Mouse (Mus musculus) Muller cell, postnatal 12 days (primary cell): ENCODE results near the gene Slc13a4.

ENCODE experiments used
- DNase-seq: peaks from one replicate; pipeline ENCODE4 v3.0.0-alpha.2; 2015; ENCODE audit errors: inconsistent ontology term

Slc13a4 gene

GRCm38 (mm10) chr6:35303355-35303900, 4.5 kb downstream of the Slc13a4 start:
- no peak for DNase-seq

- DNase-seq: no peak
These were observed 5.3 kb downstream of the Slc13a4 start for GRCm38 (mm10) chr6:35302581-35302980.

DNA sequence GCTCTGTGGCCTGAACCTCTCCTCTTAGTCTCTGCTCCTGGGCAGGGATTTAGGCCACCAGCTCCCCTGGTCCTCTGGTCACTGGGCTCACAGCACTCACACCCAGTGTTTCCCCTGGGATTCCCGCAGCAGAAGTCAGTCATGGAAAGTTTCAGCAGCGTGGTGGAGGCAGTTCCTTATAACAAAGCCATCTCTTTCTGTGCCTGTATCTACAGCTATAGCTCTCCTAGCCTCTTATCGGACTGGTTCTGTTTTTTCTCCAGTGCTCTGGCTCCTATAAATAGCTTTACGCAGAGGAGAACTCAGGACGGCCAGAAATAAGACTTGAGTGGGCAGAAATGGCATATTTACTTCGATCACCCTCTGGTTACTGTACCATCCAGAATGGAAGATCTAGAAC, 9.6 kb downstream of the Slc13a4 start:
- no peak for DNase-seq

GRCm38 (mm10) chr6:35297516-35298227, 10.3 kb downstream of the Slc13a4 start:
- no peak for DNase-seq

GRCm38 (mm10) chr6:35297001-35297400, 10.9 kb downstream of the Slc13a4 start:
- DNase-seq: peak; percentile 78

DNA sequence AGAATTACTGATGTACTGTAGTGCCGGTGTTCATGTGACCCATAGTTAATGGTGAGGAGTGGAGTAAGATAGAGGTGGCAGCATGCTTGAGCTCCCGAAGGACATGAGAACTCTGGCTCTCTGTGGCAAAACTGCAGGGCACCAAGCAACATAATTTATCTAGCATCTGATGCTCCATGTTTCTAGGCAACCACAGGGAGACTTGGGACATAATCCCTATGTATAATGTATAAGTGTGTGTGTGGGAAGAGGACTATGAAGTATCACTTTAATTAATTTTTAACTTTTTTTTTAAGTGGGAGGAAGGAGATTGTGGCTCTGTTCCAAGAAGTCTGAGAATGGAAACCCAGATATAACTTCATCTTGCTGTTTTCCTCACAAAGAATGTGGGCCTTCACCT, 13.0 kb downstream of the Slc13a4 start:
- no peak for DNase-seq

GRCm38 (mm10) chr6:35289676-35290075, 18.3 kb downstream of the Slc13a4 start:
- no peak for DNase-seq

DNA sequence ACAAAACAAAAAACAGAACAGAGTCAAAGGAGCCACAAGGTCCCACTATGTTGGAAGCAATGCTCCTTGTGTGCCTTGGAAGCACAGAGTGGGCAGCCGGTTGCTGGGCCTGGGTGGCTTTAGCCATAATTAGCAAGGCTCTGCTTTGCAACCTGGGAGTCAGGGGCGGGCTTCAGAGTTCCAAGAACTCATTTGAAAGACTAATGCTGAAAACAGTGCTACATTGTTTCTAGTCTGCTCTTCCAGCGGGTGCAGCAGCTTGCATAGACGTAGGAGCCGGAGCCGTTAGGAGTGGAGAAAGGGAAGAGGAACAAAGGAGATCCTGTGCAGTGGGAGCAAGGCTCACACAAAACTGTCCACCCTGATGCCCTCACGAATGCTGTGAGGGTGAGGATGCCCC, 19.0 kb downstream of the Slc13a4 start:
- peak; percentile 72 for DNase-seq

DNA sequence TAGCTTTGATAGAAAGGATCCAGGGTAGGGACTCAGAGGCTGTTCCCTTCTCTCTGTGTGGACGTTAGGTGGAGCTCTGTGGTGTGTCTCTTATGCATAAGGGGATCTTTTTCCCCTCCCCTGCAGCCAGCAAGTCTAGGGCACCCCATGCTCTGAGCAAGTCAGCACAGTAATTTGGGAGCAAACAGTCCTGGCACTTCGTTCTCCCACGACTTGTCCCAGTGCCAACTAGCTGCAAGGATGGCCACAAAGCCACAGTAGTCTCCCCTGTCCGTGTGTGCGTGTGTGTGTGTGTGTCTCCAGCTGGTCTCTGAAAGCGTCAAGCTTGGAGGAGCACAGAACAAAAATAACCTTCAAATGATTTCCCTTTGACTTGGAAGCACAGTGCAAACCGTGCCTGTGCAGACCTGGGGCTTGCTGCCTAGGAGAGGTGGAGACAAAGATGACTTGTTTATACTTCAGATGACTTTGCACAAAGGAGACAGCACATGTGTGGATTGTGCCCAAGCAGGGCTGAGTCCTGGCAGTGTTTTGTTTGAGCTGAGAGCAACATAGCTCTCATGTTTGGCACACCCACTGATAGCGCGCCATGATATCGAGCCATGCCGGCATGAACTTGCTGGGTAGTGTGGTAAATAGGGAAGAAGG, 19.7 kb downstream of the Slc13a4 start:
- DNase-seq: peak; percentile 81

DNA sequence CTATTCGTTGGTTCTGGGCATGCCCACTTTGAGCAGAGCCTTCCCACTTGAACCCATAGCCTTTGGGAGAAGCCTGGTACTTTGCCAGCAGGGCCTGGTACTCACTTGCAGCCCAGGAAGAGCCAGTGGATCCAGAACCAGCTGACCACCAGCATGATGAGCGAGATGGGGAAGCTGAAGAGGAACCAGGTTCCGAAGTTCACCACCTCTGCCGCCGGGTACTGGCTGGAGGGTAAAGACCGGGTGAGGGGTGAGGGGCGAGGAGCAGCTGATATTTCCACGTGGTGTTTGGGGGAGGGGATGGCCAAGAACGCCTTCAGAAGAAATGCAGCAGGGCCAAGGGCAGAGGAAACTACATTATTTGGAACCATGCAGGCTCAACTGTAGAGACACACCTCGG, 28.6 kb downstream of the Slc13a4 start:
- DNase-seq: no peak

DNA sequence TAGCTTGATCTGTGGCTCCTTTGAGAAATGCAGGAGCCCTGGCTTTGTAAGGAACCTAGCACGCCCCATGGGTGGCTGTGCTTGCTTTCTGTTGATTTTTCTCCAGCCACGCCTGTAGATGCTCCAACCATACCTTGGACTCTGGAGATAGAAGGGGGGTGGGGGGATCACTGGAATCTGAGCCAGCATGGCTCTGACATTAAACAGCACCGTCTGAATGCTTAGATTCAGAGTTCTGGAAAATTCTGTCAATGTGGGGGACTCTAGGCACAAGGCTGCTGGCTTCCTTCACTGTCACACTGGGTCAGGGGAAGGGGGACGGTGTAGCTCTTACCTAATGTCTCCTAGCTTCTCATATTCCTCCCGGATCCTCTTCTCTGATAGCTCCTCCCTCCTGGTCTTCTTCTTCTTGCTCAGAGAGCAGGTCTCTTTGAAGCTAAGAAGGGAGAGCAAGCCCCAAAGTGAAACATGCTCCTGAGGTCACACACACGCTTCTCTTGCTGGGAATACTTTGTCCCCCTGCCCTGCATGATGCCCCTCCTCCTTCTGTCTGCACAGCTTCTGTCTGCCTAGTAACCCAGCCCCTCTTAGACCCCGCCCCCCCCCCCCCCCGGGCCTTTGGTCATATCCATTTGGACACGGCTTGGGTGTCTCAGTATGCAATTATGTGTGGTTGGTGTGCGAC, 29.9 kb downstream of the Slc13a4 start:
- no peak for DNase-seq

- no peak for DNase-seq
These were observed 34.4 kb downstream of the Slc13a4 start for GRCm38 (mm10) chr6:35273391-35274082.

- no peak for DNase-seq
These were observed 35.8 kb downstream of the Slc13a4 start for GRCm38 (mm10) chr6:35271868-35272765.

GRCm38 (mm10) chr6:35271094-35271855, 36.7 kb downstream of the Slc13a4 start:
- DNase-seq: peak; percentile 74

- DNase-seq: no peak
These were observed 38.3 kb downstream of the Slc13a4 start for GRCm38 (mm10) chr6:35269643-35270042.

GRCm38 (mm10) chr6:35268711-35269110, 39.2 kb downstream of the Slc13a4 start:
- DNase-seq: no peak

GRCm38 (mm10) chr6:35265580-35266278, 42.2 kb downstream of the Slc13a4 start:
- DNase-seq: no peak

DNA sequence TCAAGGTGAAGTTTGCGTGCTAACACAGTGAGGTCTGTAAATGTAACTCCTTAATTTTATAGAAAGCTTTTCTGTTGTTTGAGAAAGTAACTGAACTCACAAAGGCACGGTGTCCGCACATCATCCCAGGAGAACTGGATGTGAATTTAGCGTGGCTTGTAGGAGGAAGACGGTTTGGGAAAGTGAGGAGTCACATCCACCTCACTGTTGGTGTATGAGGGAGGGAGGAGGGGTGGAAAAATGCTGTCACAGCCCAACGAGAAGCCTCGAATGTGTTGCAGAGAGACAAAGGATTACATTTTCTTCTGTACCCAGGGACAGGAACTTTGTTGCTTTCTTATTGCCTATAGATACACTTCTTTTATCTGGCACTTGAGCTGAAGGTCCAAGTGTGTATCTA, 47.4 kb downstream of the Slc13a4 start:
- DNase-seq: no peak

DNA sequence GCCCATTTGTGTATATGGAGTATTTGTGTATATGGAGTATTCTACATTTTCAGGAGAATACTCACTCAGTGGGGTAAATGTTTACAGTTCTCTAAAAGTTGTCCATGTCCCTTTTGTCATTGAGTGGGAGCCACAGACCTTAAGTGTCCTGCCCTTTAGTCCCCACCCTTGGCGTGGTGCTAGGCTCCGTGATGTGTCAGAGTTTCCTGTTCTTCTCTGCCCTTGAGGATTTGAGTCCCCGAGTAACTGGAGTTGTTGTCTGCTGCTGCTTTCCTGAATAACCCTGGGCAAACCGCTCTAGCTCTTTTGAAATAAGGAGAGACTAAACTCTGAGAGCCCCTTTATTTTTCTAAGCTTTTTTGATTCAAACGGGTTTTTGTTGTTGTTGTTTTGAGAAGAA, 48.4 kb downstream of the Slc13a4 start:
- DNase-seq: no peak

- no peak for DNase-seq
These were observed 49.0 kb downstream of the Slc13a4 start for GRCm38 (mm10) chr6:35258922-35259321.
